Mouse (Mus musculus) forebrain, embryonic 14.5 days (tissue): Measurements from ENCODE around the gene Ablim1. TPM values are rescaled to one million over a fixed set of nuclear protein-coding genes. Genes with fewer than 3 reads are reported as not detected.

Experiments used
- ATAC-seq: fragments of 200-750 bp; cut with Nextera tagmentation; 2 replicates; pipeline ENCODE4 v1.8.0; 2017; ENCODE audit warnings: mild to moderate bottlenecking, moderate library complexity
- DNase-seq: peaks from one replicate; pipeline ENCODE4 v3.0.0-alpha.2; 2015; ENCODE audit warnings: low spot score
- H3K27ac ChIP-seq: fragments of 300-500 bp; sonication (generic); 2 replicates; pipeline ENCODE4 v1.5.1; 2014; ENCODE audit warnings: low read depth, mild to moderate bottlenecking, control low read depth, low read length, moderate library complexity
- H3K27me3 ChIP-seq: fragments of 300-500 bp; sonication (generic); replicated peaks from 2 replicates; pipeline ENCODE4 v1.6.1; 2014; ENCODE audit warnings: low read length, control low read depth, mixed read lengths; ENCODE audit not compliant: control insufficient read depth, insufficient read depth
- H3K36me3 ChIP-seq: fragments of 300-500 bp; sonication (generic); 2 replicates; pipeline ENCODE4 v1.6.1; 2014; ENCODE audit warnings: low read length, control low read depth; ENCODE audit not compliant: control insufficient read depth, insufficient read depth
- H3K4me1 ChIP-seq: fragments of 300-500 bp; sonication (generic); 2 replicates; pipeline ENCODE4 v1.6.1; 2014; ENCODE audit warnings: antibody characterized with exemption, low read length, control low read depth; ENCODE audit not compliant: control insufficient read depth, insufficient read depth
- H3K4me2 ChIP-seq: fragments of 300-500 bp; sonication (generic); 2 replicates; pipeline ENCODE4 v1.6.1; 2014; ENCODE audit warnings: mild to moderate bottlenecking, control low read depth, low read length
- H3K4me3 ChIP-seq: fragments of 300-500 bp; sonication (generic); 2 replicates; pipeline ENCODE4 v1.5.1; 2014; ENCODE audit warnings: low read depth, low read length, control low read depth
- H3K9ac ChIP-seq: fragments of 300-500 bp; sonication (generic); 2 replicates; pipeline ENCODE4 v1.6.1; 2014; ENCODE audit warnings: mild to moderate bottlenecking, low read length, control low read depth, moderate library complexity
- H3K9me3 ChIP-seq: fragments of 300-500 bp; sonication (generic); replicated peaks from 2 replicates; pipeline ENCODE4 v1.6.1; 2016; ENCODE audit warnings: low read length, control low read depth, mixed read lengths; ENCODE audit not compliant: control insufficient read depth
- WGBS: fragments of 180-500 bp; shearing (Covaris S2); extraction: QIAGEN DNeasy Blood & Tissue Kit; methylation state at CpG from one replicate; pipeline ENCODE4 v1.1.7; 2014; 5-methylcytosine and 5-hydroxymethylcytosine counted together
- polyA plus RNA-seq: library from polyadenylated mRNA; unstranded; fragments of >200 nt; fragmentation: Nextera tagmentation; extraction: Ambion mirVana; gene quantifications from 2 replicates; pipeline ENCODE4 v1.2.1, GENCODE M21; 2014

Gene Ablim1
- polyA plus RNA-seq, 1 experiment from 2014 or later = 24.0 TPM

DNA sequence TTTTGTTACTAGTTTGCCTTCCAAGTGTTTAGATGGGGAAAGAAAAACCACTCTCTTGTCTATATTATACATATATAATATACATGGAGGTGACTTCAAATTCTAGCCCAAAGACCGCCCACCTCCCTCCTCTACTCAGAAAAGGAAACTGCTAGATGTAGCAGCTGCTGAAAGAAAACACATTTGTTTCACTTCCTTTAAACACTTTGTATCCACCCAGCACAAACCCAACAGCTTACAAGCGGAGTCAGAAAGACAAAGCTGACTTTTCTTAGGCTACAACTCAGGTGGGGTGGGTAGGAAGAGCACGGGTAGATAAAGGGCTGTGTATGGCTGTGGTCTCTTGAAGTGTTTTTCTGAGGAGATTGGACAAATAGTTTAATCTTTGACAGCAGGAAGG is 242.0 kb downstream of the Ablim1 start:
- Histone ChIP-seq H3K4me3 (no peak overlapping the region), H3K27me3 (no peaks in the 10 kb centered on the region), H3K9ac (no peak overlapping the region), H3K9me3 (no peaks in the 10 kb centered on the region), H3K36me3 (no peaks in the 10 kb centered on the region), H3K4me2 (no peak overlapping the region), H3K27ac (no peak overlapping the region), H3K4me1 (no peaks in the 10 kb centered on the region; the same call in 1 of the 2 replicates)
- ATAC-seq (no peak), DNase-seq (no peak)
- 74% methylated on average over 3 of the region's 3 CpGs for WGBS

DNA sequence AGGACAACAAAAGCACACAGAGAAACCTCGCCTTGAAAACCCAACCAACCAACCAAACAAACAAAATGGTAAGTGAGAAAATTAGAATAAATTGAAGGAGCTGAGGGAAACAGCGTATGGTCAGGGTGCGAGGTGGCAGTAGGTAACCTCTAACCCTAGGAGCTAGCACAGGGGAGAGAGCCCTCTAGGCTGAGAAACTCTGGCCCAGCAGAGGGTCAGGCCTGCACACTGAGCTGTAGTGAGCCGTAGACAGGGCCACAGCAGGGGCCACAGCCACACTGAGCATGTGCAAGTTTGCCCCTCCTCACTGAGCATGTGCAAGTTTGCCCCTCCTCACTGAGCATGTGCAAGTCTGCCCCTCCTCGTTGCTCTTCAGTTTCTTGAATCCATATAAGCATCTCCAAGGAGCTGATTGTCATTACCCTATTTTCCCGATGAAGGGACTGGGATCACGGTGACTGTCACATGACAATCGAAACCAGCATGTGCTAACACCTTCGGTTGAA is 247.6 kb downstream of the Ablim1 start:
- Histone ChIP-seq H3K4me1 (no peaks in the 10 kb centered on the region), H3K9ac (no peak overlapping the region), H3K36me3 (no peaks in the 10 kb centered on the region), H3K4me3 (no peak overlapping the region), H3K4me2 (no peak overlapping the region), H3K27ac (no peak overlapping the region), H3K9me3 (no peaks in the 10 kb centered on the region), H3K27me3 (no peaks in the 10 kb centered on the region)
- ATAC-seq (no peak), DNase-seq (no peak)
- 83% methylated on average over 9 of the region's 9 CpGs for WGBS

DNA sequence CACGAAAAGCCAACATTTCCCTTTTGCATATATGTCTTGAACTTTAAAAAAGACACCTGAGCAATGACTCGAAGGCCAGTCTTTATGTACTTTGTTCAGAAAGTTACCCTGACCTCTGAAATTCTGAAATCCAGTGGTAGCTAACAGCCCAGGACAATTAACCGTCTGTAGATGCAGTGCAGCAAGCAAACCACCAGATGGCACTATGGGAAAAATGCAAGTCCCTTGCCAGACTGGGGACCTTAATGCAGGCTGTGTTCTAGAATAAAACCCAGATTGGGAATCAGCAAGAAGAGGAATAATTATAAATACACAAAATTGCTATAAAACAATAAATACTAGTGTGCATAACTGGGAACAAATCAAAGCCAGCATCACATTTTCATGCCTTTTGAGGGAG is 248.4 kb downstream of the Ablim1 start:
- Histone ChIP-seq H3K27me3 (no peaks in the 10 kb centered on the region), H3K36me3 (no peaks in the 10 kb centered on the region), H3K9me3 (no peaks in the 10 kb centered on the region), H3K4me2 (no peak overlapping the region), H3K4me3 (no peak overlapping the region), H3K4me1 (no peaks in the 10 kb centered on the region), H3K27ac (no peak overlapping the region), H3K9ac (no peak overlapping the region)
- ATAC-seq (peak; percentile 44; the same call in 1 of the 2 replicates), DNase-seq (peak; percentile 80)
- 33% methylated on average over 3 of the region's 3 CpGs for WGBS

DNA sequence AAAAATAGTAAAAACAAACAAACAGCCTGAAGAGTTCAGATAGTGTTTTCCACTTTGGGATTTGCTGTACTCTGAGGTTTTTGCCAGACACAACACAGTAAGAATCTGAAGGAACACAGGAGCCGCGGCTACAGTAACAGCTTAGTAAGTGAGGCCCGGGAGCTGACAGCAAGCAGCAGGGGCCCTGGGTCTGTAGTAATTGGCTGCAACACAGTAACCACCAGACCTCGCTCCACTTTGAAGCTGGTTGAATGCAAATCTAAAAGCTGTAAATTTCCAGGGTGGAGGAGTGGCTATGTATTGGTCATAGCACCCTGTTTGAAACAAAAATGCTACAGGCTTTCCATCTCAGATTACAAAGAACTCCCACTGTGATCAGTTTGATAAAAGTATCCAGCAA is 252.0 kb downstream of the Ablim1 start:
- Histone ChIP-seq H3K9me3 (no peaks in the 10 kb centered on the region), H3K4me3 (no peak overlapping the region), H3K27me3 (no peaks in the 10 kb centered on the region), H3K9ac (no peak overlapping the region), H3K27ac (no peak overlapping the region), H3K4me1 (no peaks in the 10 kb centered on the region), H3K36me3 (no peaks in the 10 kb centered on the region), H3K4me2 (no peak overlapping the region)
- ATAC-seq = no peak
- no peak for DNase-seq
- 50% methylated on average over 4 of the region's 4 CpGs for WGBS

DNA sequence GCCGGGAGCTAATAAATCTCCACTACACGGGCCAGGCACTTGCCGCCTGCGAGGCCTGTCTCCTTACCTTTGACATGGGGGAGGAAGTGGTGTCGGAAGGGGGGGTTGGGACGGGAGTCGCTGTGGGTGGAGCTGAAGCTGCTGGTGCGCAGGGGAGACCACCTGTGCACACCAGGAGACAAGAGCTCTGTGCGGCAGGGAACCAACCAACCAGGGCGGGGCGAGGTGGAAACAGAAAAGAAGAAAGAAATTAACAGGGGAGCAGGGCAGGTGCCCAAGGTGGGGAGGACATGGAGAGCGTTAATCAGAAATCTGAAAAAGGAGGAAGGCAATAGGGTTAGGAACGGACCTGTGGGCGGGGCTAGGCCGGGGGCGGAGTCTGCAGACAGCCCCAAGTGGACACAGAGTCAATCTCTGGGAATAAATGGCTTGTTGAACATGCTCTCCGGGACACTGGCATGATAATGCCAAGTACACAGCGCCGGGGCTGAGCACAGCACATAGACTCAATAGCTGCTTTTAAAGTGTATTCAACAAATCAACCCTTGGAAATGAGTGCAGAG is 255.6 kb downstream of the Ablim1 start:
- 56% methylated on average over 19 of the region's 19 CpGs for WGBS
- H3K4me1 ChIP-seq = no peaks in the 10 kb centered on the region
- no peaks in the 10 kb centered on the region for H3K27me3 ChIP-seq
- H3K4me2 ChIP-seq = no peak overlapping the region
- H3K9ac ChIP-seq = no peak overlapping the region
- H3K27ac ChIP-seq = no peak overlapping the region
- no peaks in the 10 kb centered on the region; the same call in 1 of the 2 replicates for H3K9me3 ChIP-seq
- ATAC-seq = no peak
- no peak overlapping the region for H3K4me3 ChIP-seq
- no peak for DNase-seq
- H3K36me3 ChIP-seq = no peaks in the 10 kb centered on the region

DNA sequence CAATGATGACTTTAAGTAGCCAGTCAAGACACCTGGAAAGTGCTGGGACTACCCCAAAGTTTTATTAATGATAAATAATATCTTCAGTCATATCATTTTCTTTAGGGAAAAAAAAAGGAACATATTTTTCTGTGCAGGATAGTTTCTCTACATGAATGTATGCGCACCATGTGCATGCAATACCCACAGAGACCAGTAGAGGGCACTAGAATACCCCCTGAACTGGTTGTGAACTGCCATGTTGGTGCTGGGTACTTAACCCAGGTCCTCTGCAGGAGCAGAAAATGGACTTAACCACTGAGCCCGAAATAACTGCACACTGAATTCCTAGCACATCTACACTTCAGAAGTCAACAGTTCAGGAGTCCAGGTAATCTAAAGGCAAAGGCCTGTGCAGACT is 257.2 kb downstream of the Ablim1 start:
- WGBS = 99% methylated on average over 2 of the region's 2 CpGs
- Histone ChIP-seq H3K36me3 (no peaks in the 10 kb centered on the region), H3K27ac (no peak overlapping the region), H3K4me1 (no peaks in the 10 kb centered on the region), H3K9me3 (no peaks in the 10 kb centered on the region; the same call in 1 of the 2 replicates), H3K4me3 (no peak overlapping the region), H3K9ac (no peak overlapping the region), H3K4me2 (no peak overlapping the region), H3K27me3 (no peaks in the 10 kb centered on the region)
- ATAC-seq (no peak), DNase-seq (no peak)

DNA sequence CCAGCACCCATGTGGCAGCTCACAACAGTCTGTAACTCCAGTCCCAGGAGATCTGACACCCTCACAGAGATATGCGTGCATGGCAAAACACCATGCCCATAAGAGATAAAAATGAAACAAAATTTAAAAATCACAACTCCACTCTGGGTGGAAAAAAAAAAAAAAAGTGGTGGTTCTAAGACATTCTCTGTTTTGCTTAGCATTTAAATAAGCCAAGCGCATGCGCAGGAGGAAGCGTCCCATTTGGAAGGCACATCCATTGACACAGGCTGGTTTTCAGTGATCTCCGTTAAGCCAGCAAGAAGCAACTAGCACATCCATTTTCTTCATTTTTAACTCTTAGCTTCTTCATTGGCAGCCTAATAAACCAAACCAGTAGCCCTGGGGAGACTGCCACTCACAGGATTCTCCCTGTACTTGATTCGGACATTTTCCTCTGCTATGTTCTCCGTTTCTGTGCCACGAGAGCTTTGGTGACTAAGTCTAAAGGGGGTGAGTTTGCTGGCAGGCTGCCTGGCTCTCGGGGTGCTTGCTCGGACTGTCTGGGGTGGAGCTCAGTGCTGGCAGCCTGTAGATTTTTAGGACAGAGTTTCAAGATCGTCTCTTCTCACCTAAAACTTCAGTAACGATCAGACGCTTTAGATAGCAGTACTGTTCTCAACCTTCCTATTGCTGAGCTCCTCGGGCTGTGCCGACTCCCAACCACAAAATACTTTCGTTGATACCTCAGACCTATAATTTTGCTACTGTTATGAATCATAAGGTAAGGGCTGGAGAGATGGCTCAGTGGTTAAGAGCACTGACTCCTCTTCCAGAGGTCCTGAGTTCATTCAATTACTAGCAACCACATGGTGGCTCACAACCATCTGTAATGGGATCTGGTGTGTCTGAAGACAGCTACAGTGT is 259.3 kb downstream of the Ablim1 start:
- H3K27ac ChIP-seq = no peak overlapping the region
- H3K4me1 ChIP-seq = no peaks in the 10 kb centered on the region
- H3K27me3 ChIP-seq = no peaks in the 10 kb centered on the region
- 86% methylated on average over 16 of the region's 16 CpGs for WGBS
- ATAC-seq = no peak
- H3K4me2 ChIP-seq = no peak overlapping the region
- no peaks in the 10 kb centered on the region for H3K36me3 ChIP-seq
- no peak for DNase-seq
- H3K9ac ChIP-seq = no peak overlapping the region
- H3K4me3 ChIP-seq = no peak overlapping the region
- no peaks in the 10 kb centered on the region; the same call in 1 of the 2 replicates for H3K9me3 ChIP-seq

DNA sequence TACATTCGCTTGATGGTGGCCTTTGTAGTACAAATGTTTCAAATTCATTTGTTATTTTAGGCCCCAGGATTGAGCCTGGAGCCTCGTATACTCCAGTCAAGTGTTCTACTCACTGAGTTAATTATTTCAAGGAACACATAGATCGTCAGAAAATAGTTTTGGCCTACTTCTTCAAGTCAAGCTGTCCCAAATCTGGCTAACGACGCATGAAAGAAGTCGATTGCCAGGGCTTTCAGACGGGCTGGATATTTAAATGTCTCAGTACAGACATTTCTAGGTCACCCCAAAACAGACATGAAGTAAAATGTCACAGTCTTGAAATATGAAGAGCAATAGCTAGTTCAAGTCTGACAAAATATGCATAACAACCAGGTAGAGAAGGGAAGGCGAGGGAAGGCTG is 261.8 kb downstream of the Ablim1 start:
- Histone ChIP-seq H3K9me3 (no peaks in the 10 kb centered on the region; the same call in 1 of the 2 replicates), H3K9ac (no peak overlapping the region), H3K4me2 (no peak overlapping the region), H3K4me1 (peaks cover 7% of the 10 kb centered on the region; the same call in 1 of the 2 replicates), H3K27ac (no peak overlapping the region), H3K4me3 (no peak overlapping the region), H3K27me3 (no peaks in the 10 kb centered on the region), H3K36me3 (no peaks in the 10 kb centered on the region)
- DNase-seq (no peak), ATAC-seq (no peak)
- WGBS = 63% methylated on average over 8 of the region's 8 CpGs

DNA sequence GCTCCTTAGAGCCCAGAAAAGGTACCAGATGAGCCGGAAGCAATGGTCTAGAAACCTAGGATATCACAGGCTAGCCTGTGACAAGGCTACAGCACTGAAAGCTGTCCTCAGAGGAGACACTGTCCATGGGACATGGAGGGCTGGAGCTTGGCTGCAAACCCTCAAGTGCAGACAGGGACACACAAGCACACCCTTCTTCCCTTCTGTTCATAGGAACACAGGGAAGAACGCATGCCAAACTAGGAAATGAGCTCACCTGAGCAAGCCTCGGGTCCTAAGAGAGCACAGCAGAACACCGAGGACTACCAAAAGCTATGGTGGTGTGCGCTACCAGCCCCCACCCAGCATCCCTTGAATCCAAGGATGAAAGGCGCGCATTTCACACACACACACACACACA is 262.7 kb downstream of the Ablim1 start:
- no peak for ATAC-seq
- no peak overlapping the region for H3K27ac ChIP-seq
- H3K27me3 ChIP-seq = no peaks in the 10 kb centered on the region
- peaks cover 7% of the 10 kb centered on the region; the same call in 1 of the 2 replicates for H3K4me1 ChIP-seq
- 91% methylated on average over 7 of the region's 7 CpGs for WGBS
- no peak overlapping the region for H3K4me2 ChIP-seq
- no peaks in the 10 kb centered on the region for H3K36me3 ChIP-seq
- DNase-seq = no peak
- no peak overlapping the region for H3K4me3 ChIP-seq
- no peak overlapping the region for H3K9ac ChIP-seq
- H3K9me3 ChIP-seq = no peaks in the 10 kb centered on the region
